Mouse (Mus musculus): ENCODE results near the gene Chmp4b.

- TF ChIP-seq CTCF (IDR thresholded peaks at IDR 0.05; ENCODE audit: low read depth) (no peak), EP300 (IDR thresholded peaks at IDR 0.05; ENCODE audit: low read depth) (no peak)
These were observed 29.8 kb upstream of the Chmp4b start for GRCm38 (mm10) chr2:154621684-154622083.
